Mouse (Mus musculus) heart, adult 2 months (tissue): ENCODE measurements around the gene Stpg1.

ENCODE experiments used
- CTCF ChIP-seq: fragments of 200-600 bp; IDR thresholded peaks from 2 replicates; pipeline ENCODE4 v1.8.1; 2022; ENCODE audit warnings: antibody characterized with exemption, mild to moderate bottlenecking, moderate library complexity
- POLR2A ChIP-seq: fragments of 200-500 bp; IDR thresholded peaks from 2 replicates; pipeline ENCODE4 v1.6.1; 2011; ENCODE audit warnings: mild to moderate bottlenecking, low read depth, low read length, control low read depth; ENCODE audit not compliant: insufficient read depth

DNA sequence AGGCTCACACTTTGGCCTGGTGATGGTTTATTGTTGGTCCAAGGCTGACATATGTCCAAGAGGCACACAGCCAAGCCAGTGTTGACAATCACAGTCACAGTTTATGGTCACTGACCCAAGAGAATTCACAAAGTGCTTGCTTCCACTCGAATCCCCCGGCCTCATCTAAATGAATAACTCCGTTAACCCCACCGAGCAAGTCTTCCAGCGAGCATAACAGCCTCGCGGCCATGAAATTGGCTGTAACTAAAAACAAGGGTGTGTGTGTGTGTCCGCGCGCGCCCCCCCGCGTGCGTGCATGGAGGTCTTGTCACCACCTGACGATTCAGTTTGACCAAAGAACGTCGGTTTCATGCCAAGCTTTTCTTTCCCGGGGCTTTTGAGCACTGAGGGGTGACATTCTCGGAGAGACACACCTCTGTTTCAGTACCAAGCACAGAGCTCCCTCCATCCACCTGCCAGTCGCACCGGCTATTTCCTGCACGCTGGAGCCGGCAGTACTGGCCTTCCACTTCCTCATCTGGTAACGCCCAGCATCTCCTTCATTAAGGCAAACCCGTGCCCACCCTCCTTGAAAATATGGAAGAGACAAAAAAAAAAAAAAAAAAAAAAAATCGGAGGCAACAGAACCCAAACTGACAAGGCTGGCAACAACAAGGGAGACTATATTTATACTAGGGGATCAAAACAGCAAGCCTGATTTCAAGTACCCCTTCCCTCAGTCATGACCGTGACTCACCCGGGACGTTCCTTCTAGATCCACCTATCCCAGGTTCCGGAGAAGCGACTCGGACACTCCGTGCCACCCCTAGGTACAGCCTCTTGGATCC, 684 bp upstream of the Stpg1 start:
- peak; percentile 27; the same call in 1 of the 2 replicates for TF ChIP-seq CTCF
- TF ChIP-seq POLR2A = peak; percentile 61; the same call in 1 of the 2 replicates
